Mouse (Mus musculus) kidney, postnatal 4 days (tissue): ENCODE data around the gene Car8.

Source experiments
- DNase-seq, 2 experiments: peaks; one replicate each; pipeline ENCODE4 v3.0.0; 2021; ENCODE audit warnings: mixed read lengths in 2 of 2

Gene Car8

GRCm38 (mm10) chr4:8238560-8239305, at the start of gene Car8:
Gene Car8, minus strand, starts transcription at chr4:8239041.
- peak; percentile 63 to 72 for DNase-seq

- DNase-seq = no peak
Measured at GRCm38 (mm10) chr4:8284934-8285333, 46.1 kb upstream of the Car8 start.

DNA sequence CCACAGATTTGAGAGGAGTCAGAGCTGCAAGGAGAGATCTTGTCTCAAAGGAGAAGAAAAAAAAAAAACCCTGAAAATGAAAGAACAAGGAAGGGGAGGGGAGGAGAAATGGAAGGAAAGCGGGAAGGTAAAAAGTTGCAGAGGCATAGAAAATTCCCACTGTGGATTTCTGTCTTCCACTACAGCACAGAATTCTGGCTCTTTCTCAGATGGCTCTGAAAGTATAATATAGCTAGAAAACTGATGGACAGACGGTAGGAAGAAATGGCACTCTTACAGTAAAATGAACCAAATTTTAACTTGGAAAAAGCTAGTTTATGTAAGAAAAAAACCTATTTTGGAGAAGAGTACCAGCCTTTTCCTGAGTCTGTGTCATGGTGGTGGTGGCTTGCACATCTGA, 39.3 kb upstream of the Car8 start:
- no peak for DNase-seq

DNA sequence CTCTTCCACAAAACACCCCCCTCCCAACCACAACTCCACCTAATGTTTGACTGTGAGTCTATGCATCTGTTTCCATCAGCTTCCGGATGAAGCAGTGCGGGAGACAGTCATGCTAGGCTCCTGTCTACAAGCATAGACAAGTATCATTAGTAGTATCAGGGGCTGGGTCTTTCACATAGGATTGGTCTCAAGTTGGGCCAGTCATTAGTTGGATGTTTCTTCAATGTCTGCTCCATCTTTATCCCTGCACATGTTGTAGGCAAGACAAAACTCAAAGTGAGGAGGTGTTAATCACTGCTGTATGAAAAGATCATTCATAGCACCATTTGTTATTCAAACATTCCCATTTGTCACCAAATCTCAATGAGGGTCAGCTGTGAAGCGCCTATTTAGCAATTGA, 11.0 kb upstream of the Car8 start:
- DNase-seq = no peak

DNA sequence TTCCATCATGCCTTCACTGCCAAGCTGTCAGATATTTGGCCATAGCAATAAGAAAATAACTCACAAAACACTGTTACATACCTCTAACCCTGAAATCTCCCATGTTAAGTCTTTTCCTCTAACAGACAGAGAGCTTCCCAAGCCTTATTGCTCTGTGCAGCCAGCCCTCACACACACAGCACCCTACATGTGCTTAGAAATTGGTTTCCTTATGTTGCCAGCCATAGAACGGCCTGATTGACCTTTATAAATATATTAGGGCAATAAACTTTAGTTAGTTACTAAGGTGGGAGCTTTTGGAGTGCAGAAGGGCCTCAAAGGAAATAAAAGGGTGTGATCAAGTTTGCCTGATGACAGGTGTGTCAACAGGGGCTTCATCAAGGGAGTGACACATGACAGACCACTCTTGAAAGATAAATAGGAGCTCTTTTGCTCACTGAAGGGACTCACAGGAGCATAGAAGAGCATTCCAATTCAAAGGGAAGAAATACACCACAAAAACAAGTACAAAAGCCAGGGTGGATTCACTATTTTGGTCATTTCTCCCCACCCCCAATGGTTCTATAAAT, 6.7 kb upstream of the Car8 start:
- DNase-seq = no peak

GRCm38 (mm10) chr4:8245062-8245461, 6.2 kb upstream of the Car8 start:
- DNase-seq = no peak

GRCm38 (mm10) chr4:8239699-8240098, 858 bp upstream of the Car8 start:
- no peak for DNase-seq

DNA sequence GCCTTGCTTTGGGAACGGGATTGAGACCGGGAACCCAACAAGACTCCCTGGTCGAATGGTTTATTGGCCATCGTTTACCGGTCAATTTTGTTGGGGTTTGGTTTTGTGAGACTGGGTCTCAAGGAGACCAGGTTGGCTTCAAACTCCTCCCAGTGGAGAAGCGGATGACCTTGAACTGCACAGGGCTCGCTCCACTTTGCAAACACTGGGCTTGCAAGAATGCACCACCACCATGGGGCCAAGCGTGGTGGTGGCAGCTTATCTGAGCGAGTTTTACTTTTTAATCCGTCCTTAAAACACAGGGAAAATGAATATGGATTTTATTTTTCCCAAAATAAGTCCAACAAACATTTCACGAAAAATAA, 447 bp upstream of the Car8 start:
- DNase-seq = peak in 1 of 2 experiments; percentile 35

GRCm38 (mm10) chr4:8232393-8233111, 6.3 kb downstream of the Car8 start:
- peak in 1 of 2 experiments; percentile 18 for DNase-seq

- DNase-seq = no peak
Measured at GRCm38 (mm10) chr4:8231291-8231871, 7.5 kb downstream of the Car8 start.

- DNase-seq = peak; percentile 12 to 32
Measured at GRCm38 (mm10) chr4:8229661-8230298, 9.1 kb downstream of the Car8 start.

DNA sequence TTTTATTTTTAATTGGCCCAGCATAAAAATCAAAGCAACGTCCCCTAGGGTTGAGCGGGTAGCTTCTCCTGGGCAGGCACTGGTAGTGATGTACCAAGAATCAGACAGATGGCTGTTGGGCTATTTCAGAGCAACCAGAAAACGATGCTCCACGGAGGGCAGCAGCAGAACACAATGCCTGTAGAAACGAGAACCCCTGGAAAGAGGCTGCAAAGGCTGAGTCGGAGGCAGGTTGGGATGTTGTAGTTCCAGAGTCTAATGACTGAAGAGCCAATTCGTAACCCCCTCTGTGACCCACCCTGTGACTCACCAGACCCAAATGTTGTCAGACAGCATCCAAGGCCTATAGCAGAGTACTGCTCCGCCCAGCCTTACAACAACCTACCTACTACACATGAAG, 19.9 kb downstream of the Car8 start:
- DNase-seq = no peak

GRCm38 (mm10) chr4:8218004-8218403, 20.8 kb downstream of the Car8 start:
- no peak for DNase-seq

GRCm38 (mm10) chr4:8217272-8217671, 21.6 kb downstream of the Car8 start:
- no peak for DNase-seq

GRCm38 (mm10) chr4:8216551-8216950, 22.3 kb downstream of the Car8 start:
- no peak for DNase-seq

GRCm38 (mm10) chr4:8213661-8214060, 25.2 kb downstream of the Car8 start:
- no peak for DNase-seq

DNA sequence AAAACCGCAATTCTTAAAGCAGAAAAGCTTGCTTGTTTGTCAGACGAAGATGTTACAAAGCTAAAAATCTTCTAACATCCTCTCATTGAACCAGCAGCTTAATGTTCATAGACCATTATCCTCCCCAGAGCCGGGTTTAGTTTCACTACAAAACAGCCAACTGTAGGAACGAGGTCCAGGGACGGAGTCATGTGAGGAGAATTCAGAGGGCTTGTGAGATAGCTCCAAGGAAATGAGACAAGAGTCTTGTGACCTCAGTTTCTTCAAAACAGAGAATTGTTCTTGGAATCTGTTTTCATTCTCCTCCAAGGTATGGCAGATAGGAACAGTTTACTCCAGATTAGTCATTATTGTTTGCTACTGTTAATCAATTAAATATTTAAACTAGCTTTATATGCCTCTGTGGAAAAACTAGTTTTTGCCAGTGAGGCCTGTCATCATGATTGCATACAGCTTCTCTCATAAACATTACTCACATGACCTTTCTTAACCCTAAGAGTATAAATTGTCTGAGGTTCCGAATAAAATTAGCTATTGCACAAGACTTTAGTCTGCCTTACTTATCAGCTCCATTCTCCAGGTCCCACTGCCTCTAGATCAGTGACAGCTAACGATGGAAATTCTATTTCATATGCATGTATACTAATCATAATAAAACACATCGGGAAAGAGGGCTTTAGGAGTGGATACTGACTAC, 25.8 kb downstream of the Car8 start:
- peak in 1 of 2 experiments; percentile 13 for DNase-seq

- DNase-seq = no peak
Measured at GRCm38 (mm10) chr4:8210452-8210851, 28.4 kb downstream of the Car8 start.

GRCm38 (mm10) chr4:8207924-8208323, 30.9 kb downstream of the Car8 start:
- no peak for DNase-seq

DNA sequence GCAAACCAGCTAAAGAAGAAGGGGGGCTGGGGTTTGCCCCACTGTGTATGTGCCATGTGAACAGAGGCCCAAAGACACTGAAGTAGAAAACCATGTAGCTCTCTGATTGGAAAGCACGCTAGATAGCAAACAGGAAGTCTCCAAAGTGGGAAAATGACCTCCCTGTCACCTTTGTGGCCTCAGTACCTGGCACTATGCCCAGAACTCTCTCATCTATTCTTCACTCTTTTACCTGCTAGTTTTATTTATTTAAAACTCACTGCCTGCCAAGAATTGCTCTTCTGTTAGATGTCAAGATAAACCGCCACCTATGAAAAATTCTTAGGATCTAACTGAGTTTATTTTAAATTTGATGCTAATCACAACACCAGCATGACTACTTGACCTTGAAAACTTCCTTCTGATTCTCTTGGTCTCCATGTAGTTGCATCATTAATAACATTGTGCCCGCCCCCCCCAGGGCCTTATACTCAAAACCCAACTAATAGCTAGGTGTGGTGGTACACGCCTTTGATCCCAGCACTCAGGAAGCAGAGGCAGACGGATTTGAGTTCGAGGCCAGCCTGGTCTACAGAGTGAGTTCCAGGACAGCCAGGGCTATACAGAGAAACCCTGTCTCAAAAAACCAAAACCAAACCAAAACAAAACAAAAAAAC, 31.8 kb downstream of the Car8 start:
- DNase-seq = peak; percentile 33 to 38

GRCm38 (mm10) chr4:8205089-8205649, 33.7 kb downstream of the Car8 start:
- DNase-seq = no peak

- DNase-seq = no peak
Measured at GRCm38 (mm10) chr4:8203367-8203766, 35.5 kb downstream of the Car8 start.
